In the genomic region with DNA sequence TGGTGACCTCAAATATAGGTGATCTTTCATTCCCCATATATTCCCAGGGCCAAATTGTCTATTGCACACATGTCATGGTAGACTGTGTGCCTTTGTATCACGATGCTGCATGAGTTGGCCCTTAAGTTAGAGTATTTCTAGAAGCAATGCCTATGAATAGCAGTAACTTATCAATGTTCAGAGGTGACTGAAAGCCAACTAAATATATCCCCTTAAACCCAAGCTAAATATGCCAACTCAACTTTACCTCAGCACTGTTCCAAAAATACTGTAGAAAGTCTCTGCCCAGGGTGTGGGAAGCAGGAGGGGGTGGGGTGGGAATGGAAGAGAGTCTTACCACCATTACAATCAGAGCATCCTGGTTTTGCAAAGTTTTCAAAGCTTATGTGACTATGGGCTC, we compare ENCODE assay signal across 10 mouse cellular contexts.
"Had no signal": no experiment of that assay in that cellular context is flagged by ENCODE, and none has a peak within 500 bp of the region (broad histone marks: within the 10 kb centered on the region; RNA-seq: fewer than 3 reads in every experiment).

No protein-coding gene starts in this region.

- H3K36me3 ChIP-seq: kidney, embryonic 15.5 days; limb, embryonic 12.5 days; liver, embryonic 13.5 days; midbrain, embryonic 13.5 days; neural tube, embryonic 15.5 days had no signal

- ATAC-seq: liver, postnatal 0 days; midbrain, embryonic 13.5 days had no signal

- H3K4me3 ChIP-seq: kidney, embryonic 15.5 days; limb, embryonic 12.5 days; liver, embryonic 13.5 days; midbrain, embryonic 13.5 days; neural tube, embryonic 15.5 days had no signal

- H3K9ac ChIP-seq: kidney, embryonic 15.5 days; limb, embryonic 12.5 days; liver, embryonic 13.5 days; liver, postnatal 0 days; midbrain, embryonic 13.5 days; neural tube, embryonic 15.5 days had no signal

- H3K27me3 ChIP-seq: kidney, embryonic 15.5 days; limb, embryonic 12.5 days; liver, embryonic 13.5 days; midbrain, embryonic 13.5 days; neural tube, embryonic 15.5 days had no signal

- H3K4me2 ChIP-seq: kidney, embryonic 15.5 days; limb, embryonic 12.5 days; liver, embryonic 13.5 days; midbrain, embryonic 13.5 days; neural tube, embryonic 15.5 days had no signal

- H3K27ac ChIP-seq: limb, embryonic 12.5 days; liver, embryonic 13.5 days; midbrain, embryonic 13.5 days; neural tube, embryonic 15.5 days had no signal

- DNase-seq: kidney, postnatal 14 days; liver; liver, embryonic 13.5 days; liver, postnatal 0 days; lung, postnatal 36 days; right cerebral cortex, postnatal 25 days had no signal

- H3K9me3 ChIP-seq: kidney, embryonic 15.5 days; limb, embryonic 12.5 days; liver, embryonic 13.5 days; midbrain, embryonic 13.5 days; neural tube, embryonic 15.5 days had no signal
